Mouse (Mus musculus): ENCODE results near the gene Fancd2.

DNA sequence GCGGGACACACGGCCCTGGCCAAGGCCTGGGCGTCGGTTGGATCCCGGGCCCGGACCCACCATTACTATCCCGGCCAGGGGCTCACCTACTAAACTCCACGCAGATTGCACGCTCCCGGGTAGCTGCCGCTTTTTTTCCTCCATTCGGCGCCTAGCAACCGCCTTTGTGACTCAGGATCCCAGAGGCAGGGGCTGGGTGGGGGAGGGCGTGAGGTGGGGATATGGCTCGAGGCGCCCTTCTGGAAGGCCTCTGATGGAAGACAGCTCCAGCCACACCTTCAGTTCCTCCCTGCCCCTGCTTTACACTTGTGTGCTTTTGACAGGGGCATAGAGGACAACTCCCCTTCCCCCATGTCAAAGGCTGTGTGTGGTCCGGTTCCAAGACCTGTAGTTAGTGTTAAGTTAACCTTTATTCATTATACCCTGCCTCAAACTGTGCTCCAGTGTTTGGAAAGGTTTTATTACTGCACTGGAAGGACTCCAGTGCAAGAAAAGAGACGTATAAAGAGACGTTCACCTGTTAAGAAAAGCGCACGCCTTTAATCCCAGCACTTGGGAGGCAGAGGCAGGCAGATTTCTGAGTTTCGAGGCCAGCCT lies 69.2 kb downstream of the Fancd2 start, which contains the start of gene Fancd2os:
- TF ChIP-seq POLR2A (IDR thresholded peaks at IDR 0.05; ENCODE audit: control insufficient read depth, extremely low read depth, insufficient read depth, low read length, poor library complexity) (no peak), CTCF (IDR thresholded peaks at IDR 0.05; ENCODE audit: borderline replicate concordance, control insufficient read depth, extremely low read depth, insufficient read depth, low read length, poor library complexity) (no peak)

All from thymus, adult 2 months (tissue).